Mouse (Mus musculus): ENCODE results near the gene Olfr603.
"Not testable (repeated sequence)": the region's sequence is repeated elsewhere in the genome, so short reads cannot be mapped to it uniquely, and the experiment has no call there.

Gene Olfr603

DNA sequence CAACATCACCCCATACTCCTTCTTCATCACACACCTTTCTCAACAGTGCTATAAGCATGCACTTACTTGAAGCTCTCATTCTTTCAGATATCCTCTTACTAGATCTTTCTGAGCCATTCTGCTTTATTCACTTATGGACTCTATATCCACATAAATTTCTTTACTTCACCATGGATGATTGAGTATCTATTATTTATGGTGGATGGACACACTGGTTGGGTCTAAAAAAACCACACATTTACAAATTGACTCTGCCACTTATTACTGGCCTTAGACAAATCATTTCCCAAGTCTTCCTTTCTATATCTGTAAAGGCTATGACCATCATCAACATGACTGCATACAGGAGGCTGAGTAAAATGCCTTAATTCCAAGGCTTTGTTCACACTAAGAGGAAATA is at the start of gene Olfr603:
TSS of gene Olfr603 (minus strand) at position 101 of the 400 bp plus-strand sequence.
- DNase-seq (ENCODE audit: low read depth, low spot score) = no peak

DNA sequence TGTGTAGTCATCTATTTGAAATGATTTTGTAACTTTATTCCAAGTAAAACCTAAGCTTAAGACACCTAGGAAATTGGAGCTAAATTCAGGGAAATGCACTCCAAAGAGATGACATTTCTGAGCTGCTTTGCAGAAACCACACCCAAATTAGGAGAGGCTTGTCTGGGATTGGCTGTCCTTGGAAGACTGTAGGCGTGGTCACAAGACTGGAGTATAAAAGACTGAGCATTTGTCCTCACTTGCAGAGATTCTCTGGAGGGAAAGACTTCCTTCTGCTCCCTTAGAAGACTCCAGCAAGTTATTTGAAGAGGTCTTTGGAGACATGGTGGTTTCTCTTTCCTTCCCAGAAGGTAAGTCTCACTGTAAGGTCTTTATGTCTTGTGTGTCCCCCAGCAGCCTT is 28.8 kb upstream of the Olfr603 start, which contains the start of gene Usp17lc:
TSS of gene Usp17lc (plus strand) at position 301 of the 400 bp plus-strand sequence.
- not testable (repeated sequence) for DNase-seq (ENCODE audit: low read depth, low spot score)

DNA sequence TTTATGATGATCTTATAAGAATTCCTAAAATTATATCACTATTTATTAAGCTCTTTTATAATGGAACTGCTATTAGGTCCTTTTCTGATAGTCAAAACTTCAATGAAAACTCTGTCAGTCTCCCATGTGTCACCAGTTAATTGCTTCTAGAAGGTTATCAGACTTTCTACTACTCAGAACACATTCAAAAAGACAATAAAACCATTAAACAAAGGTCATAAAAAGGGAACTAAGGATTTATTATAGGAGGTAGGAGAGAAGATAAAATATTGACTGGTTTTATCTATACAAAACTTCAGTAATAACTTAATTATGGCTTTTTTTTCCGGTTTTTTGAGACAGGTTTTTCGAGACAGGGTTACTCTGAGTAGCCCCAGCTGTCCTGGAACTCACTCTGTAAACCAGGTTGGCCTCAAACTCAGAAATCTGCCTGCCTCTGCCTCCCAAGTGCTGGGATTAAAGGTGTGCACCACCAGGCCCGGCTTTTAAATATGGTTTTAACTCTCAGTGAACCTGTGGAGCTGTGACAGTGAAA is 20.6 kb upstream of the Olfr603 start:
- not testable (repeated sequence) for DNase-seq (ENCODE audit: low read depth, low spot score)

DNA sequence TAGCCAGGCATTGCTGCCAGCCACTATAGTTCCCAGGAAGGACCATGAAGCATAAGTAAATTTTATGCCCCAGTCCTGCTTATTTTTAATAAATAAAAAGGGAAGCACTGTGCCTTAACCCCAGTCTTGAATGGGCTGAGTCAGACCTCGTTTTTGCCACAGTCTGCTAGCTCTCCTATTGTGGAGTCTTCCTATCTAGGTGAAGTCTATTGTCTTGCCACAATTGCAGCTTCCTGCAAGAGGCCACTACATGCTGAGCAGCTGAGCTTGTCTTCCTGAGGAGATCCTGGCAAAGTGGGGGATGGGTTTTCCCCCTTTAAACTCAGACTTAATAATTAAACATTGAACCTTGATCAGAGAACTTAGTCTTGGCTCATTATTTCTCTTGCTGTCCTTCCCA is 13.0 kb upstream of the Olfr603 start:
- peak; percentile 25 for DNase-seq (ENCODE audit: low read depth, low spot score)

DNA sequence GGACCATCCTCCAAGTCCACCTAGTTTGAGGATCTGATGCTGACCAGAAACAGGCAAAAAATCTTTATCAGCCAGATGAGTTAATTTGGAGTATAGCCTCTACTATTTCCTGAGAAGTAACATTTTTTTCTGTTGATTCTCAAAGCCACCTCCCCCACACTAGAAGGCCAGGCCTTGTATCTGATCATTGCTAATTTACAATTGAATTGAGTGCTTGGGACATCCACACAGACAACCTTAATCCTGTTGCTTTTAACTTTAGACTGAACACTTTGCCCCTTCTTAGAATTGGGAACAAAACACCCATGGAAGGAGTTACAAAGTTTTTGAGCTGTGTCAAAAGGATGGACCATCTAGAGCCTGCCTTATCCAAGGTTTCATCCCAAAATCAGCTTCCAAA is 11.8 kb upstream of the Olfr603 start:
- peak; percentile 26 for DNase-seq (ENCODE audit: low read depth, low spot score)

DNA sequence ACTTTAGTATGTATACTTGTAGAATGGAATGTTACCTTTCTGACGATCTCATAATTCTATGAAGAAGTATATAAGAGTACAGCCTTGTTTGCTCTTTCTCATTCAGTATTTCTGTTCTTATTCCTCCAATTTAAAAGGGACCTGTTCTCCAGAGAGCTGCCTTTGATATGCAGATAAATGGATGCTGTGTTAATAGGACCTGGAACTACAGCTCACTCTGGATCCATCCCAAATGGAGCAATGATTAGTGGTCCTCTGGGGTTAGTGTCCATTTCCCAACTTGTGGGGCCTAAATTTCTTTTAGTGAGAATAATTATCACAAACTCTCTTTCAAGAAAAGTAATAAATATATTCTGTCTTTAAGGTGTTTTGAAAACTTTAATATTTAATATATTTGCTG is 23.4 kb downstream of the Olfr603 start, which contains the start of gene Olfr601:
TSS of gene Olfr601 (minus strand) at position 101 of the 400 bp plus-strand sequence.
- DNase-seq (ENCODE audit: low read depth, low spot score) = no peak

DNA sequence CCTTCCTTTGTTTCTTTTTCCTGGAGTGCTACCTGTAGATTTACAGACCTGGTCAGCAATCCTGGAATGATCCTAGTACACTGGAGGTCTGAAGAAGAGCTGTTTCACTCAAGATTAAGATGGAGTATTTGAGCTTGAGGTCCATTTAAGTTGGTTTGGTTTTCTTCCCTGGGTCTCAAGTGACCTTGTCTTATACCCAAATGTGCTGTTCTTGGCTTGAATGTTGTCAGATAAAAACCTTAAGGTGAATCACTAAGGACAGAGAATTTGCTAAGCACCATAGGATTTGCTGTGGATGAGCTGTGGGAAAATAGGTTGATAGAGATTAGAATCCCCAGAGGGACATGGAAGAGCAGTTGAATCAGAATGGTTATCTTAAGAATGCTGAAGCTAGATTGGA is 36.4 kb downstream of the Olfr603 start, which contains the start of gene Olfr600:
TSS of gene Olfr600 (minus strand) at position 101 of the 400 bp plus-strand sequence.
- no peak for DNase-seq (ENCODE audit: low read depth, low spot score)

DNA sequence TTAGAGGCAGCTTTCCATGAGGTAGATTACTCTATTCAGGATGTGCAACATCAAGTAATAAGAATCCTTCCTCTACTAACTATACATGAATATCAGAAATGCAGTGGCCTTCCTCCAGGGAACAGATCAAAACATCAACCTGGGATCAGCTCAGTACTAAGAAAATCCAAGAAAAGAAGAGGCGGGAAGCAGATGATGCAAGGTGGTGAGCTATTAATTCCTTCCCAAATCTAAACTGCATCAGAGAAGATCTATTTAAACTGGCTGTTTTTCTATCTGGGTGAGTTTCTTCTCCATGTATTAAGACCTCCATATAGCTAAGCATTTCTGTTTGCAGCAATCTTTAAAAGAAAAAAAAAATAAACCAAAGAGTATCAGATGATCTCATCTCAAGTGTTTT is 50.4 kb downstream of the Olfr603 start, which contains the start of gene Olfr599:
TSS of gene Olfr599 (plus strand) at position 301 of the 400 bp plus-strand sequence.
- DNase-seq (ENCODE audit: low read depth, low spot score) = no peak
